Mouse (Mus musculus) embryonic facial prominence, embryonic 12.5 days (tissue): Measurements from ENCODE around the gene Cox4i1. TPM values are rescaled to one million over a fixed set of nuclear protein-coding genes. Genes with fewer than 3 reads are reported as not detected.

Experiments used
- ATAC-seq: fragments of 200-750 bp; cut with Nextera tagmentation; 2 replicates; pipeline ENCODE4 v1.8.0; 2017; ENCODE audit not compliant: insufficient number of reproducible peaks, insufficient read depth, low FRiP score, low TSS enrichment
- H3K27ac ChIP-seq: fragments of 300-500 bp; sonication (generic); 2 replicates; pipeline ENCODE4 v1.5.1; 2016; ENCODE audit warnings: mild to moderate bottlenecking
- H3K27me3 ChIP-seq: fragments of 300-500 bp; sonication (generic); 2 replicates; pipeline ENCODE4 v1.6.1; 2016; ENCODE audit warnings: mild to moderate bottlenecking, moderate library complexity
- H3K36me3 ChIP-seq: fragments of 300-500 bp; sonication (generic); 2 replicates; pipeline ENCODE4 v1.6.1; 2016; ENCODE audit warnings: mild to moderate bottlenecking
- H3K4me1 ChIP-seq: fragments of 300-500 bp; sonication (generic); 2 replicates; pipeline ENCODE4 v1.6.1; 2016
- H3K4me2 ChIP-seq: fragments of 300-500 bp; sonication (generic); replicated peaks from 2 replicates; pipeline ENCODE4 v1.6.1; 2016; ENCODE audit warnings: mild to moderate bottlenecking, moderate library complexity
- H3K4me3 ChIP-seq: fragments of 300-500 bp; sonication (generic); 2 replicates; pipeline ENCODE4 v1.5.1; 2016; ENCODE audit warnings: mild to moderate bottlenecking
- H3K9ac ChIP-seq: fragments of 300-500 bp; sonication (generic); 2 replicates; pipeline ENCODE4 v1.6.1; 2016; ENCODE audit warnings: mild to moderate bottlenecking, moderate library complexity
- H3K9me3 ChIP-seq: fragments of 300-500 bp; sonication (generic); 2 replicates; pipeline ENCODE4 v1.6.1; 2016; ENCODE audit warnings: mild to moderate bottlenecking, moderate library complexity
- WGBS: fragments of 180-500 bp; shearing (Covaris S2); methylation state at CpG from one replicate; pipeline ENCODE4 v1.1.7; 2016; 5-methylcytosine and 5-hydroxymethylcytosine counted together
- polyA plus RNA-seq: library from polyadenylated mRNA; unstranded; fragments of >200 nt; fragmentation: Nextera tagmentation; extraction: Ambion mirVana; gene quantifications from 2 replicates; pipeline ENCODE4 v1.2.1, GENCODE M21; 2016

The Cox4i1 gene
- polyA plus RNA-seq, 1 experiment from 2014 or later = 901 TPM

DNA sequence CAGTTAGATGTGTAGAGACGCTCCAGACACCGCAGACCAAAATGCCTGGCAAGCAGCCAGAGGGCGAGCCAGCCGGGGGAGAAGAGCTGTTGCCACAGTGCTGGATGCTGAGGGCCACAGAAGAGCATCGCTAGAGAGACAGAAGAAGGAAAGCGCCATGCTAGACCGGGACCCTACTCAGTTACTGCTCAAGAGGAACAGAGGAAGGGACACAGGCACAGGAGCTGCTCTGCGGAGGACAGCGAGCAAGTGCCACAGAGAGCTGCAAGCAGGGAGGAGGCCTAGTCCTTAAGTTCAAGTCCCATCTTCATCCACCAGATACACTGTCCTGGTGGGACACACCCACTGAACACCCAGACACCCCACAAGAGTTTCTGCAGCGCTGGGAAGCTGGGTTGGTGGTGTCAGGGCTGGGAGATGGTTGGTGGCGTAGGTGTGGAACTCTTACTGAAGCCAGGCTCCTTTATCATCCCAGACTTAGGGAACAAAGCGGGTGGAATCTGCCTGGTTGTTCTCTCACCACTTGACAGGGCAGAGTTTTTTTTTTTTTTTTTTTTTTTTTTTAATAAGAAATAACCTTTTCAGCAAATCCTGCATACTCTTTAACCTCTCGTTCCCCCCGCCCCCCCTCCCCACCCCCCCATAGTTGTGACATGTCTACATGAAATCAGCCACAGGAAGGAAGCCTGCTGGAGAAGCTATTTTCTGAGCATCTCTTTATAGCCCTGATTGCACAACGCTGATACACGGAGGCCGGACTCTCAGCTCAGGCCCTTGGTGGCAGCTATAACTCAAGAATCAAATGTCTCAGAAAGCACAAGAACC, 29.3 kb downstream of the Cox4i1 start:
- H3K27me3 ChIP-seq = no peaks in the 10 kb centered on the region
- ATAC-seq = no peak
- H3K27ac ChIP-seq = no peak overlapping the region
- 82% methylated on average over 17 of the region's 17 CpGs for WGBS
- no peaks in the 10 kb centered on the region for H3K9me3 ChIP-seq
- H3K36me3 ChIP-seq = no peaks in the 10 kb centered on the region
- no peak overlapping the region for H3K4me2 ChIP-seq
- H3K4me1 ChIP-seq = 0 out of 2 replicates have a peak, but pooled peaks cover 5% of the 10 kb centered on the region
- no peak overlapping the region for H3K4me3 ChIP-seq
- H3K9ac ChIP-seq = no peak overlapping the region

DNA sequence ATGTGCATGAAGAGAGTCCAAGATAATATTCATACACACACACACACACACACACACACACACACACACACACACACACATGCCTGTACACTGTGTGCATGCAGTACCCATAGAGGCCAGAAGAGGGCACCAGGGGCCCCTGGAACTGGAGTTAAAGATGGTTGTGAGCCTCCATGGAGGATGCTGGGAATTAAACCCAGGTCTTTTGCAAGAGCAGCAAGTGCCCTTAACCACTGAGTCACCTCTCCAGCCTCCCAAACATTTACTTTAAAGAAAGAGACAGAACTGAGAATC, 29.9 kb downstream of the Cox4i1 start:
- Histone ChIP-seq H3K9ac (no peak overlapping the region), H3K4me3 (no peak overlapping the region), H3K4me1 (0 out of 2 replicates have a peak, but pooled peaks cover 5% of the 10 kb centered on the region), H3K27me3 (no peaks in the 10 kb centered on the region), H3K4me2 (no peak overlapping the region), H3K36me3 (no peaks in the 10 kb centered on the region), H3K9me3 (no peaks in the 10 kb centered on the region), H3K27ac (no peak overlapping the region)
- ATAC-seq = no peak

DNA sequence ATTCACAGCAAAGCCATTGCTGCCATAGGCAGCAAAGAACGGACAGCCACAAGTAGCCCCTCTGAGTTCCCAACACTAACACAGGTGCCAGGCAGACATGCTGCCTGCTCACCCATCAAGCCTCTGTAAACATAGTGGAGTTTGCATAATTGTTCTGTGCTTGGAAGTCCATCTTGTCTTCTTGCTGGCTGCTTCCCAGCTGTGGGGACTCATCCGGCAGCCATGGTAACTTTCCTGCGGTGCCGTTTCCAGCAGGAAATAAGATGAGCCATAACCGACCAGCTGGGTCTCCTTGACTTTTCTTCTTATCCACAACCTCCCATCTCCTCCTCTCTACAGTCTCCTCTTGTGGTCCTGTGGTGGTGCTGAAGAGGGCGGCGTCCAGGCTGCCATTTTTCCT, 30.4 kb downstream of the Cox4i1 start:
- ATAC-seq = no peak
- H3K4me3 ChIP-seq = no peak overlapping the region
- no peak overlapping the region for H3K27ac ChIP-seq
- H3K4me1 ChIP-seq = 0 out of 2 replicates have a peak, but pooled peaks cover 5% of the 10 kb centered on the region
- H3K4me2 ChIP-seq = no peak overlapping the region
- no peak overlapping the region for H3K9ac ChIP-seq
- WGBS = 89% methylated on average over 7 of the region's 7 CpGs
- no peaks in the 10 kb centered on the region for H3K27me3 ChIP-seq
- H3K36me3 ChIP-seq = no peaks in the 10 kb centered on the region
- H3K9me3 ChIP-seq = no peaks in the 10 kb centered on the region

DNA sequence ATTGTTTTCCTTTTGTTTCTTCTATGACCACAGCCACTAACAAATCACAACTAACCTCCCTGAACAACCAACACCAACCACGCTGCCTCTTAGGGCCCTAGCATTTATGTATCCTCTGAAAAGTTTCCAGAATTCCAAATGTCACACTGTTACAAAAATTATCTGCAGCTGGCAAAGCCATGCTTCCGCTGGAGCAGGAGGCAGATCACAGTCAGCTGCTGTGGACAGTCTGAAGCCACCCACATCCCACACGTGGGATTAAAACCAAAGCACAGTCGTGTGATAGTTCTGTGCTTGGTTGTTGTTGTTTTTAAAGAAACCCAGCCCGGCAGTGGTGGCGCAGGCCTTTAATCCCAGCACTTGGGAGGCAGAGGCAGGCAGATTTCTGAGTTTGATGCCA, 31.1 kb downstream of the Cox4i1 start:
- no peak for ATAC-seq
- 76% methylated on average over 6 of the region's 6 CpGs for WGBS
- no peak overlapping the region for H3K9ac ChIP-seq
- H3K27me3 ChIP-seq = no peaks in the 10 kb centered on the region
- 0 out of 2 replicates have a peak, but pooled peaks cover 5% of the 10 kb centered on the region for H3K4me1 ChIP-seq
- H3K4me2 ChIP-seq = no peak overlapping the region
- no peak overlapping the region for H3K4me3 ChIP-seq
- no peak overlapping the region for H3K27ac ChIP-seq
- no peaks in the 10 kb centered on the region for H3K36me3 ChIP-seq
- H3K9me3 ChIP-seq = no peaks in the 10 kb centered on the region

DNA sequence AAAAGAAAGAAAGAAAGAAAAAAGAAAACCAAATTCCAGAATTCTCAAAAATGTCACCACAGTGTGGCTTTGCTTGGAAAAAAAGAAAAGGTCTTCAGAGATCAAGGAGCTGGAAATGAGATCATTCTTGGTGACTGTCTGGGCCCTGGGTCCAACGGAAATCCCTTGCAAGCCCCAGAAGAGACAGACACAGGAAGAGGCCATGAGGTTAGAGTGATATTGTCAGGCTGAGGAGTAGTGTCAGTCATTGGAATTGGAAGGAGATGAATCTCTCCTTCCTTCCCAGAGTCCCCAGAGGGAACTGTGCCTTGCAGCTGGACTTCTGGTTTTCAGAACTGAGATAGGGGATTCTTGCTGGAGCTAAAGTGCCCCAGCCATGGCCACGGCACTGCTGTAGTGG, 31.5 kb downstream of the Cox4i1 start:
- no peak for ATAC-seq
- Histone ChIP-seq H3K4me2 (no peak overlapping the region), H3K27me3 (no peaks in the 10 kb centered on the region), H3K4me3 (no peak overlapping the region), H3K9me3 (no peaks in the 10 kb centered on the region), H3K9ac (no peak overlapping the region), H3K36me3 (no peaks in the 10 kb centered on the region), H3K27ac (no peak overlapping the region), H3K4me1 (0 out of 2 replicates have a peak, but pooled peaks cover 5% of the 10 kb centered on the region)
- 70% methylated on average over 2 of the region's 2 CpGs for WGBS

DNA sequence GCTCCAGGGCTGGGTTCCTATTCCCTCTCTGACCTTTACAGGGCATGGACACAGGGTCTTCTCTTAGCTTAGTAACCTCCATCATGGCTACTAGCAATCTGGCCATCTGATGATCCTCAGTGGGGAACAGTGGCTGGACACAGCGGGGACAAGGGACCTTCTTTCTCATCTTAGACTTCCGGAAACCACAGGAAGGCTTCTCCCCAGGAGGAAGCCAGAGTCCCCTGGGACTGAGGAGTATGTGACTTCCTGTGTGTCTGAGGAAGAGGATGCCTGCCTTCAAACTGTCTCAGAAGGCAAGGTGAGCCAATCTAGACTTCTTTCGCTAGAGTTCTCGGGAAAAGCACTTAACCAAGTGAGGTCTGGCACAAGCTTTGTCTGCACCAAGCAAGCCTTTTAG, 32.0 kb downstream of the Cox4i1 start:
- Histone ChIP-seq H3K36me3 (no peaks in the 10 kb centered on the region), H3K9me3 (no peaks in the 10 kb centered on the region), H3K9ac (no peak overlapping the region), H3K4me1 (0 out of 2 replicates have a peak, but pooled peaks cover 5% of the 10 kb centered on the region), H3K4me2 (no peak overlapping the region), H3K27ac (no peak overlapping the region), H3K4me3 (no peak overlapping the region), H3K27me3 (no peaks in the 10 kb centered on the region)
- WGBS = 84% methylated on average over 4 of the region's 4 CpGs
- ATAC-seq = no peak

DNA sequence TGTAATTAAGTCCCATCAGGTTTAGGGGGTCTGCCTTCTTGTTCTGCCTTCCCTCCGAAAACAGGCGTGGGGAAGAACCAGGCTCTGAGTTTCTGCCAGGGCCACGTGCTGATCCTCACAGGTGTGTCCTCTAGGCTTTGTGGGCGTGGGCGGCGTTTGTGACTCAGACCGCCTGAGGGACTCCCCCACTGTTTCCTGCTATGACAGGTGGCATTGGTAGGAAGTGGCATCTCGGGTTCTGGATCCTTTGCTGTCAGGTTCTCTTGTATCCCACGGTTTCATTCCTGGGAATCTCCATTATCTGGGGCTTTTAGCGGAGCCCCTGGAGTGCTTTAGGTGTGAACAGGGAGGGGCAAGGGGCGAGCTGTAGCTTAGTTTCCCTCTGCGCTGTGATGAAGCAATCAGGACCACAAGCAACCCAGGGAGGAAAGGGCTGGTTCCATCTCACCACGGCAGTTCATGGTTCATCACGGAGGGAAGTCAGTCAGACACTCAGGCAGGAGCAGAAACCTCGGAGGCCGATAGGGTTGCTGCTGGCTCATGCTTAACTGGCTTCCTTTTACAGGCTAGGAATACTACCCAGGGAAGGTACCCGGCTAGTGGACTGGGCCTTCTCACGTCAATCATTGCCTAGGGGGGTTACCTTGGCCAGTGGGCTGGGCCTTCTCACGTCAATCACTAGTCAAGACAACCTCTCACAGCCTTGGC, 33.9 kb downstream of the Cox4i1 start:
- Histone ChIP-seq H3K9ac (no peak overlapping the region), H3K36me3 (no peaks in the 10 kb centered on the region), H3K27ac (no peak overlapping the region), H3K4me3 (no peak overlapping the region), H3K4me1 (no peaks in the 10 kb centered on the region), H3K9me3 (no peaks in the 10 kb centered on the region), H3K4me2 (no peak overlapping the region), H3K27me3 (no peaks in the 10 kb centered on the region)
- no peak for ATAC-seq
- WGBS = 64% methylated on average over 19 of the region's 19 CpGs

DNA sequence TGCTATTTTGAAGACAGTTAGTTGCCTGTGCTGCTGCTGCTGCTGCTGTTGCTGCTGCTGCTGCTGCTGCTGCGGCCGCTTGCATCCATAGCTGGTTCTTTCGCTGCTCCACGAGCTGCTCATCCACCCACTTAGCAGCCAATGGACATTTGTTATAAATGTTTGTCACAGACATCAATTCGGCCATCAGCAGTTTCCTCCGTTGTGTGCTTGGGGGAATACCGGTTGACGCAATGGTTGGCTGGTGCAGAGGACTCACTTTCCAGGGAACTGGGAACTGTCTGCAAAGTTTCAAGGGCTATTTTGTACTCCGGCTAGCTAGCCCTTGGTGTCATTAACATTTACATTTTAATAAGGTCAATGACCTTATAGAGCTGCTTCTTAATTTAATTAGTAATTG, 36.2 kb downstream of the Cox4i1 start:
- H3K36me3 ChIP-seq = no peaks in the 10 kb centered on the region
- H3K4me1 ChIP-seq = no peaks in the 10 kb centered on the region
- no peak overlapping the region for H3K27ac ChIP-seq
- no peaks in the 10 kb centered on the region for H3K9me3 ChIP-seq
- H3K4me3 ChIP-seq = no peak overlapping the region
- no peak overlapping the region for H3K4me2 ChIP-seq
- no peak overlapping the region for H3K9ac ChIP-seq
- no peaks in the 10 kb centered on the region for H3K27me3 ChIP-seq
- 70% methylated on average over 9 of the region's 9 CpGs for WGBS
- ATAC-seq = no peak

DNA sequence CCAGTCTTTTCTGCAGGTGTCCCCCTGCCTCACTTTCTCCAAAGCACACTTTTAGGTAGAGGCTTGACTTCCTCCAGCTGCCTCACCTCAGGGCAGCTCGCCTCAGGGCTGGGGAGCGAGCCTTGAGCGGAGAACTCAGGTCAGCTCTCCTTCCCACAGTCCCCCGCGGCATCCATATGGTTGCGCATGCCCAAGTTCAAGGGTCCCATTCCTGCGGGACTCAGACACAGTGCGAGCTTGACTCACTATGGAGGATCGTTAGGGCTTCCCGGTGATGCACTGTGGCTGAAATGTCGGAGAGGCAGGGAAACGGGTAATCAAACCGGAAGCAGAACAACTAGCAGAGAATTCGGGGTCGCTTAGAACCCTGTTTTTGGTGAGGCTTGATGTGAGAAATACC, 37.1 kb downstream of the Cox4i1 start:
- Histone ChIP-seq H3K4me1 (no peaks in the 10 kb centered on the region), H3K27me3 (no peaks in the 10 kb centered on the region), H3K27ac (no peak overlapping the region), H3K4me3 (no peak overlapping the region), H3K36me3 (no peaks in the 10 kb centered on the region), H3K9me3 (no peaks in the 10 kb centered on the region), H3K4me2 (no peak overlapping the region), H3K9ac (no peak overlapping the region)
- no peak for ATAC-seq
- 76% methylated on average over 15 of the region's 15 CpGs for WGBS

DNA sequence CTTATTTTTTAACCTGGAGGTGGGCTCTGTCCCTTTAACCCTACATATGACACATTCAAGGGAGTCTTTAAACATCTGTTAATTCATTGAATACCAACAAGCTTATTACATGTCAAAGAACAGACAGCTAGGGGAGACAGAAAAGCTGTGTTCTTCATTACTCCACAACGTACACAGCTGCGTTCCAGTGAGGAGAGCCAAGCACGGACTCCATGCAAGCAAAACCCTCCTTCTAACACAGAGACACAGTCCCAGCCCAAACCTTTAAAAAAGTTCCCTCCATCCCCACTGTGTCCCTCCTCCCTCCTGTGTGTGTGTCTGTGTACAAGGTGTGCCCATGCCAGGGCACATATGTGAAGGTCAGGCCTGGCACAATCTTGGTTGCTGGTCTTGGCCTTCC, 38.2 kb downstream of the Cox4i1 start:
- H3K9me3 ChIP-seq = no peaks in the 10 kb centered on the region
- H3K4me3 ChIP-seq = no peak overlapping the region
- H3K4me2 ChIP-seq = no peak overlapping the region
- H3K27me3 ChIP-seq = no peaks in the 10 kb centered on the region
- WGBS = 77% methylated on average over 3 of the region's 3 CpGs
- no peak overlapping the region for H3K27ac ChIP-seq
- H3K4me1 ChIP-seq = no peaks in the 10 kb centered on the region
- no peaks in the 10 kb centered on the region for H3K36me3 ChIP-seq
- ATAC-seq = no peak
- no peak overlapping the region for H3K9ac ChIP-seq

DNA sequence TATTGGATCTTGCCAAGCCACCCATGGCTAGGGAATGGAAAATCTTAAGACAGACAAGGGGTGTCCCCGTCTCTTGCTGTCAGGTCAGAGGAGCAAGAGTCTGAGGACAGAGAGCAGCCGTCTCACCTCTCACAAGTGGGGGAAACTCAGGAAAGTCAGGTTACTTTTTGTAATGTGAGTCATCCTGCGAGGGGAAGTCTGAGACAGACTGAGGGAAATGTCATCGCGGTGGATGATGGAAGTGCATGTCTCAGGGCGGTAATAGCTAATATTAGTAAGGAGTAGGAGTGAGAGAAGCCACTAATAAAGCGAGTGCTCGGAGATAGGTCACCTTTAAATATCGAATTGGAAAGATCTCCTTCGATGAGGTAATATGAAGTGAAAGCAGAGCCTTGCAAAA, 41.2 kb downstream of the Cox4i1 start:
- no peak overlapping the region for H3K4me3 ChIP-seq
- no peak overlapping the region for H3K9ac ChIP-seq
- no peaks in the 10 kb centered on the region for H3K9me3 ChIP-seq
- 77% methylated on average over 10 of the region's 10 CpGs for WGBS
- no peaks in the 10 kb centered on the region for H3K4me1 ChIP-seq
- no peak for ATAC-seq
- H3K4me2 ChIP-seq = no peak overlapping the region
- H3K27me3 ChIP-seq = no peaks in the 10 kb centered on the region
- no peak overlapping the region for H3K27ac ChIP-seq
- H3K36me3 ChIP-seq = no peaks in the 10 kb centered on the region

DNA sequence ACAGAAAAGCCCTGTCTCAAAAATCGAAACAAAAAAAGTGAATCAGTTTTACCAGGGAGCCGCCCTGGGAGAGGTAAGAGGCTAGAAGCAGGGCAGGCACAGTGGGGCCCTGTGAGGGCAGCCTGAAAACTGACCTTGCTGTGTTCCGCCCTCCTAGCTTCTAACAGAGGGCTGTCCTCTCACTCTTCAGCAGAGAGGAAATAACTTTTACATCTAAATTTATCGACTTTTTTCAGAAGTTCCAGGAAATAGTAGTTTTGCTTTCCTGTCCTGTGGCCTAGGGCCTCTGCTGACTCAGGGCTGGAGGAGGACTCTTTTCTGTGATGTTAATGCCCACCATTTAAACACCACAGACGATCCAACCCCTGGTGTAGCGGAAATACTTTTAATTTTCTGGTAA, 47.2 kb downstream of the Cox4i1 start:
- WGBS = 82% methylated on average over 6 of the region's 6 CpGs
- Histone ChIP-seq H3K4me1 (no peaks in the 10 kb centered on the region), H3K4me2 (no peak overlapping the region), H3K9ac (no peak overlapping the region), H3K27me3 (no peaks in the 10 kb centered on the region), H3K4me3 (no peak overlapping the region), H3K27ac (no peak overlapping the region), H3K9me3 (no peaks in the 10 kb centered on the region), H3K36me3 (no peaks in the 10 kb centered on the region)
- no peak for ATAC-seq
